Mouse (Mus musculus) stomach, postnatal 0 days (tissue): Measurements from ENCODE around the gene Tmem30b. TPM values are rescaled to one million over a fixed set of nuclear protein-coding genes. Genes with fewer than 3 reads are reported as not detected.

Source experiments
- ATAC-seq: fragments of 200-750 bp; cut with Nextera tagmentation; 2 replicates; pipeline ENCODE4 v1.8.0; 2017; ENCODE audit not compliant: low FRiP score, low TSS enrichment
- DNase-seq: peaks from one replicate; pipeline ENCODE4 v3.0.0-alpha.2; 2016; ENCODE audit warnings: low spot score
- H3K27ac ChIP-seq: fragments of 300-500 bp; sonication (generic); replicated peaks from 2 replicates; pipeline ENCODE4 v1.5.1; 2014; ENCODE audit warnings: mild to moderate bottlenecking, control low read depth
- H3K27me3 ChIP-seq: fragments of 300-500 bp; sonication (generic); 2 replicates; pipeline ENCODE4 v1.6.1; 2014; ENCODE audit warnings: low read length; ENCODE audit not compliant: control insufficient read depth, insufficient read depth
- H3K36me3 ChIP-seq: fragments of 300-500 bp; sonication (generic); 2 replicates; pipeline ENCODE4 v1.6.1; 2014; ENCODE audit warnings: low read length, mixed read lengths; ENCODE audit not compliant: control insufficient read depth, insufficient read depth
- H3K4me1 ChIP-seq: fragments of 300-500 bp; sonication (generic); replicated peaks from 2 replicates; pipeline ENCODE4 v1.6.1; 2014; ENCODE audit warnings: antibody characterized with exemption; ENCODE audit not compliant: control insufficient read depth, insufficient read depth
- H3K4me2 ChIP-seq: fragments of 300-500 bp; sonication (generic); replicated peaks from 2 replicates; pipeline ENCODE4 v1.6.1; 2014; ENCODE audit warnings: low read depth, mild to moderate bottlenecking, control low read depth, moderate library complexity
- H3K4me3 ChIP-seq: fragments of 300-500 bp; sonication (generic); 2 replicates; pipeline ENCODE4 v1.5.1; 2014; ENCODE audit warnings: low read depth, low read length, control low read depth
- H3K9ac ChIP-seq: fragments of 300-500 bp; sonication (generic); 2 replicates; pipeline ENCODE4 v1.6.1; 2014; ENCODE audit warnings: mild to moderate bottlenecking, low read length, control low read depth, mixed read lengths
- H3K9me3 ChIP-seq: fragments of 300-500 bp; sonication (generic); 2 replicates; pipeline ENCODE4 v1.6.1; 2016; ENCODE audit warnings: low read length; ENCODE audit not compliant: control insufficient read depth
- CTCF ChIP-seq: IDR thresholded peaks from 2 replicates; pipeline ENCODE4 v1.5.1; 2016; ENCODE audit warnings: antibody characterized with exemption, low read depth, mild to moderate bottlenecking, moderate library complexity
- EP300 ChIP-seq: optimal IDR thresholded peaks from 2 replicates; pipeline ENCODE3; 2016; ENCODE audit warnings: antibody characterized with exemption
- WGBS: fragments of 180-500 bp; shearing (Covaris S2); extraction: QIAGEN DNeasy Blood & Tissue Kit; methylation state at CpG from one replicate; pipeline ENCODE4 v1.1.7; 2014; 5-methylcytosine and 5-hydroxymethylcytosine counted together
- polyA plus RNA-seq: library from polyadenylated mRNA; unstranded; fragments of >200 nt; fragmentation: Nextera tagmentation; extraction: Ambion mirVana; gene quantifications from 2 replicates; pipeline ENCODE4 v1.2.1, GENCODE M21; 2015

The Tmem30b gene
- polyA plus RNA-seq, 1 experiment from 2014 or later, result 78.3 TPM

- no peak overlapping the region for H3K4me3 ChIP-seq
- DNase-seq, result no peak
- no peaks in the 10 kb centered on the region for H3K36me3 ChIP-seq
- TF ChIP-seq EP300 (no peak), CTCF (no peak)
- H3K9me3 ChIP-seq, result no peaks in the 10 kb centered on the region
- no peaks in the 10 kb centered on the region for H3K4me1 ChIP-seq
- H3K27me3 ChIP-seq, result no peaks in the 10 kb centered on the region
- H3K27ac ChIP-seq, result no peak overlapping the region
- H3K9ac ChIP-seq, result no peak overlapping the region
- WGBS, result 84% methylated on average over 16 of the region's 16 CpGs
- no peak for ATAC-seq
- H3K4me2 ChIP-seq, result no peak overlapping the region
These were observed 34.6 kb downstream of the Tmem30b start for GRCm38 (mm10) chr12:73511467-73512047.

- Histone ChIP-seq H3K4me3 (no peak overlapping the region; the same call in 1 of the 2 replicates), H3K27ac (peak overlapping the region; percentile 40; the same call in 1 of the 2 replicates), H3K4me2 (peak overlapping the region; percentile 38), H3K27me3 (no peaks in the 10 kb centered on the region), H3K4me1 (no peaks in the 10 kb centered on the region), H3K36me3 (no peaks in the 10 kb centered on the region), H3K9me3 (no peaks in the 10 kb centered on the region), H3K9ac (no peak overlapping the region)
- peak; percentile 16 for DNase-seq
- WGBS, result 42% methylated on average over 14 of the region's 14 CpGs
- ATAC-seq, result peak; percentile 81; the same call in 1 of the 2 replicates
- TF ChIP-seq EP300 (peak; percentile 17), CTCF (no peak)
These were observed 39.1 kb downstream of the Tmem30b start for GRCm38 (mm10) chr12:73507105-73507504.

- Histone ChIP-seq H3K27ac (0 out of 2 replicates have a peak overlapping the region, but pooled peaks have one; percentile 40), H3K4me1 (no peaks in the 10 kb centered on the region), H3K4me2 (peak overlapping the region; percentile 38), H3K4me3 (no peak overlapping the region), H3K9me3 (no peaks in the 10 kb centered on the region), H3K9ac (no peak overlapping the region), H3K36me3 (no peaks in the 10 kb centered on the region), H3K27me3 (no peaks in the 10 kb centered on the region)
- TF ChIP-seq CTCF (no peak), EP300 (no peak)
- WGBS, result 45% methylated on average over 5 of the region's 5 CpGs
- DNase-seq (no peak), ATAC-seq (no peak)
These were observed 39.5 kb downstream of the Tmem30b start for GRCm38 (mm10) chr12:73506648-73507047.

GRCm38 (mm10) chr12:73500689-73501326 is 45.4 kb downstream of the Tmem30b start:
- WGBS, result 53% methylated on average over 5 of the region's 5 CpGs
- Histone ChIP-seq H3K36me3 (no peaks in the 10 kb centered on the region), H3K4me2 (no peak overlapping the region), H3K4me1 (no peaks in the 10 kb centered on the region), H3K9ac (no peak overlapping the region), H3K4me3 (no peak overlapping the region), H3K27ac (no peak overlapping the region), H3K27me3 (no peaks in the 10 kb centered on the region), H3K9me3 (no peaks in the 10 kb centered on the region)
- ATAC-seq (no peak), DNase-seq (no peak)
- no peak for TF ChIP-seq CTCF
- no peak for TF ChIP-seq EP300

GRCm38 (mm10) chr12:73495172-73495571 is 51.0 kb downstream of the Tmem30b start:
- DNase-seq (no peak), ATAC-seq (no peak)
- no peaks in the 10 kb centered on the region for H3K36me3 ChIP-seq
- no peak overlapping the region for H3K27ac ChIP-seq
- H3K27me3 ChIP-seq, result no peaks in the 10 kb centered on the region
- H3K4me1 ChIP-seq, result no peaks in the 10 kb centered on the region
- H3K4me3 ChIP-seq, result no peak overlapping the region
- H3K9ac ChIP-seq, result no peak overlapping the region
- WGBS, result 79% methylated on average over 10 of the region's 10 CpGs
- H3K9me3 ChIP-seq, result no peaks in the 10 kb centered on the region
- TF ChIP-seq CTCF (no peak), EP300 (no peak)
- H3K4me2 ChIP-seq, result no peak overlapping the region

- no peaks in the 10 kb centered on the region for H3K36me3 ChIP-seq
- no peak overlapping the region for H3K4me3 ChIP-seq
- no peak overlapping the region for H3K9ac ChIP-seq
- no peaks in the 10 kb centered on the region for H3K27me3 ChIP-seq
- no peaks in the 10 kb centered on the region for H3K4me1 ChIP-seq
- WGBS, result 81% methylated on average over 16 of the region's 16 CpGs
- DNase-seq, result no peak
- H3K9me3 ChIP-seq, result no peaks in the 10 kb centered on the region
- H3K4me2 ChIP-seq, result no peak overlapping the region
- no peak for ATAC-seq
- no peak overlapping the region for H3K27ac ChIP-seq
- TF ChIP-seq EP300 (no peak), CTCF (no peak)
These were observed 52.2 kb downstream of the Tmem30b start for GRCm38 (mm10) chr12:73493929-73494530.

Other genes with a start within 250 kb of the Tmem30b start
- 22.3 and 24.8 TPM in 2 replicates for gene Prkch, start 38.4 kb upstream of the Tmem30b start, polyA plus RNA-seq